Mouse (Mus musculus) forebrain, postnatal 0 days (tissue): ENCODE measurements around the gene Btnl2. TPM values are rescaled to one million over a fixed set of nuclear protein-coding genes. Genes with fewer than 3 reads are reported as not detected.

Experiments
- ATAC-seq: fragments of 200-750 bp; cut with Nextera tagmentation; 2 replicates; pipeline ENCODE4 v1.8.0; 2017; ENCODE audit warnings: mild to moderate bottlenecking, moderate library complexity
- DNase-seq: peaks from one replicate; pipeline ENCODE4 v3.0.0-alpha.2; 2015
- H3K27ac ChIP-seq: fragments of 300-500 bp; sonication (generic); 2 replicates; pipeline ENCODE4 v1.5.1; 2014; ENCODE audit warnings: low read depth, mild to moderate bottlenecking, antibody characterized with exemption, low read length, moderate library complexity, mixed read lengths
- H3K27me3 ChIP-seq: fragments of 300-500 bp; sonication (generic); 2 replicates; pipeline ENCODE4 v1.6.1; 2014; ENCODE audit warnings: mild to moderate bottlenecking, low read length, mixed read lengths; ENCODE audit not compliant: insufficient read depth
- H3K36me3 ChIP-seq: fragments of 300-500 bp; sonication (generic); 2 replicates; pipeline ENCODE4 v1.6.1; 2014; ENCODE audit warnings: mild to moderate bottlenecking, moderate library complexity; ENCODE audit not compliant: insufficient read depth
- H3K4me1 ChIP-seq: fragments of 300-500 bp; sonication (generic); 2 replicates; pipeline ENCODE4 v1.6.1; 2014; ENCODE audit warnings: antibody characterized with exemption; ENCODE audit not compliant: insufficient read depth
- H3K4me2 ChIP-seq: fragments of 300-500 bp; sonication (generic); 2 replicates; pipeline ENCODE4 v1.6.1; 2014; ENCODE audit warnings: low read depth, mild to moderate bottlenecking, moderate library complexity
- H3K4me3 ChIP-seq: fragments of 300-500 bp; sonication (generic); 2 replicates; pipeline ENCODE4 v1.5.1; 2014; ENCODE audit warnings: low read depth, low read length, mixed read lengths
- H3K9ac ChIP-seq: fragments of 300-500 bp; sonication (generic); 2 replicates; pipeline ENCODE4 v1.6.1; 2014; ENCODE audit warnings: mild to moderate bottlenecking
- H3K9me3 ChIP-seq: fragments of 300-500 bp; sonication (generic); 2 replicates; pipeline ENCODE4 v1.6.1; 2016; ENCODE audit warnings: low read length
- CTCF ChIP-seq: sonication (generic); IDR thresholded peaks from 2 replicates; pipeline ENCODE4 v1.5.1; 2016; ENCODE audit warnings: antibody characterized with exemption, control low read depth, low read depth
- WGBS: fragments of 180-500 bp; shearing (Covaris S2); extraction: QIAGEN DNeasy Blood & Tissue Kit; methylation state at CpG from one replicate; pipeline ENCODE4 v1.1.7; 2014; 5-methylcytosine and 5-hydroxymethylcytosine counted together
- polyA plus RNA-seq: library from polyadenylated mRNA; unstranded; fragments of >200 nt; fragmentation: Nextera tagmentation; extraction: Ambion mirVana; gene quantifications from 2 replicates; pipeline ENCODE4 v1.2.1, GENCODE M21; 2015
- total RNA-seq: library from RNA; depleted of rRNA; stranded (reverse); fragments of >200 nt; gene quantifications from 2 replicates; pipeline ENCODE4 v1.2.3, GENCODE M21; 2014

Gene Btnl2
- total and polyA plus RNA-seq, 2 experiments from 2014 or later = not detected

- H3K36me3 ChIP-seq = no peaks in the 10 kb centered on the region
- 83% methylated on average over 1 of the region's 1 CpGs for WGBS
- no peak for ATAC-seq
Measured at GRCm38 (mm10) chr17:34312185-34312584, 42.4 kb upstream of the Btnl2 start.

DNA sequence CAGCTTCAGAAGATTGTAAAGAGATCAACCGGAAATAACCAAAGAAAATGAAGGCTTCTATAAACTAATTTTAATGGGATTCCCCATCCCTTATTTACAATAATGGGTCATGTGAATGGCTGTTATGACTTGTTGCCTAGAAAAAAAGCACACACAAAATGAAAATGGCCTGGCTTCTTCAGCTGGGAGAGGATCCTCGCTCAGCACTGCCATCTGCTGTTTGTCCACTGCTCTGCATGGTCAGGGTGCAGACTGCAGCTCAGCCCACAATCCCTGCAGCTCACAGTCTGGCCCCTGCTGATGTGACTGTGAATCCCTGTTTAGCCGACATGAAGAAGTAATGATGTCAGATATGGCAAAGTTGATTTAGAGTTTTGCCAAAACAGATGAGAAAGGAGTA is 41.2 kb upstream of the Btnl2 start:
- DNase-seq = peak; percentile 81
- no peaks in the 10 kb centered on the region for H3K27me3 ChIP-seq
- no peak overlapping the region for H3K9ac ChIP-seq
- no peak overlapping the region for H3K4me2 ChIP-seq
- no peak overlapping the region for H3K27ac ChIP-seq
- peak; percentile 76 for ATAC-seq
- no peaks in the 10 kb centered on the region for H3K36me3 ChIP-seq
- 35% methylated on average over 3 of the region's 3 CpGs for WGBS
- peak; percentile 91 for TF ChIP-seq CTCF
- H3K4me3 ChIP-seq = no peak overlapping the region
- H3K9me3 ChIP-seq = no peaks in the 10 kb centered on the region
- H3K4me1 ChIP-seq = no peaks in the 10 kb centered on the region

More at GRCm38 (mm10) chr17:34312185-34312584, 42.4 kb upstream of the Btnl2 start:
- Histone ChIP-seq H3K27ac (no peak overlapping the region), H3K9ac (no peak overlapping the region), H3K27me3 (no peaks in the 10 kb centered on the region), H3K4me2 (no peak overlapping the region), H3K4me1 (no peaks in the 10 kb centered on the region), H3K4me3 (no peak overlapping the region), H3K9me3 (no peaks in the 10 kb centered on the region)
- no peak for TF ChIP-seq CTCF
- no peak for DNase-seq

DNA sequence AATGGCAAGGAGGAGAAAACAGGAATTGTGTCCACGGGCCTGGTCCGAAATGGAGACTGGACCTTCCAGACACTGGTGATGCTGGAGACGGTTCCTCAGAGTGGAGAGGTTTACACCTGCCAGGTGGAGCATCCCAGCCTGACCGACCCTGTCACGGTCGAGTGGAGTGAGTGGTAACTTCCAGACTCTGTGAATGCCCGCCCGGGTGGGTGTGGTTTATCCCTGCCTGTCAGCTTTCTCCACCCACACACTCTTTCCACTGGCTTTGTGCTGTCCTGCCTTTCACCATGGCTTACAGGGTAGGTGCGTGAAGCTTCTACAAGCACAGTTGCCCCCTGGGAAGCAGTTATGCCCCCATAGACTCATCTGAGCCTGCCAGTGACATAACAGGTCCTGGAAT is 40.3 kb upstream of the Btnl2 start:
- Histone ChIP-seq H3K27me3 (no peaks in the 10 kb centered on the region), H3K4me3 (no peak overlapping the region), H3K4me1 (no peaks in the 10 kb centered on the region), H3K27ac (no peak overlapping the region), H3K4me2 (no peak overlapping the region), H3K9me3 (no peaks in the 10 kb centered on the region), H3K36me3 (no peaks in the 10 kb centered on the region), H3K9ac (no peak overlapping the region)
- ATAC-seq (no peak), DNase-seq (no peak)
- no peak for TF ChIP-seq CTCF
- 73% methylated on average over 9 of the region's 9 CpGs for WGBS

GRCm38 (mm10) chr17:34315512-34315911 is 39.1 kb upstream of the Btnl2 start:
- TF ChIP-seq CTCF = no peak

GRCm38 (mm10) chr17:34316697-34317096 is 37.9 kb upstream of the Btnl2 start:
- WGBS = 72% methylated on average over 2 of the region's 2 CpGs
- H3K27me3 ChIP-seq = no peaks in the 10 kb centered on the region
- no peak overlapping the region for H3K27ac ChIP-seq
- no peak overlapping the region for H3K9ac ChIP-seq
- H3K4me3 ChIP-seq = no peak overlapping the region
- H3K4me1 ChIP-seq = no peaks in the 10 kb centered on the region
- no peak for TF ChIP-seq CTCF
- no peaks in the 10 kb centered on the region for H3K9me3 ChIP-seq
- DNase-seq (no peak), ATAC-seq (no peak)
- no peak overlapping the region for H3K4me2 ChIP-seq
- no peaks in the 10 kb centered on the region for H3K36me3 ChIP-seq

More at GRCm38 (mm10) chr17:34315512-34315911, 39.1 kb upstream of the Btnl2 start:
- ATAC-seq = no peak
- no peaks in the 10 kb centered on the region for H3K27me3 ChIP-seq
- no peak for DNase-seq
- H3K4me2 ChIP-seq = no peak overlapping the region
- 76% methylated on average over 1 of the region's 1 CpGs for WGBS
- no peaks in the 10 kb centered on the region for H3K36me3 ChIP-seq
- H3K4me1 ChIP-seq = no peaks in the 10 kb centered on the region
- H3K9ac ChIP-seq = no peak overlapping the region
- no peak overlapping the region for H3K27ac ChIP-seq
- H3K9me3 ChIP-seq = no peaks in the 10 kb centered on the region
- no peak overlapping the region for H3K4me3 ChIP-seq

DNA sequence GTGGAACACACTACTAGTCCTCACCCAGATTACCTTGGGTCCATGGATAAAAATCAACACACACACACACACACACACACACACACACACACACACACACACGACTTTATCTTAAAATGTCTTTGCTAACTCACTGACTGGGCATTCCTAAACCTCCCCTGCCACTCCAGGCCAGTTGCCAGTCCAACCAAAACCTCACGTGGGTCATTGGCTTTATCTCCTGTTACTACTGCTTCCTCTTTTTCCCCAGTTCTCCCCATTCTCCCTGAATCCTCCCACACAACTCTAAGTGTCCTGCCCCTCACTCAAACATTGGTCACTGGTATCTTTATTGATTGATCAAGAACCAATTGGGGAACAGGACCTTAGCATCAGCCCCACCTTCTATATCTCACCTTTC is 37.3 kb upstream of the Btnl2 start:
- no peak for TF ChIP-seq CTCF
- Histone ChIP-seq H3K4me3 (no peak overlapping the region), H3K9me3 (no peaks in the 10 kb centered on the region), H3K27me3 (no peaks in the 10 kb centered on the region), H3K4me1 (no peaks in the 10 kb centered on the region), H3K9ac (no peak overlapping the region), H3K36me3 (no peaks in the 10 kb centered on the region), H3K27ac (no peak overlapping the region), H3K4me2 (no peak overlapping the region)
- no peak for DNase-seq
- 49% methylated on average over 2 of the region's 2 CpGs for WGBS
- no peak for ATAC-seq

GRCm38 (mm10) chr17:34325436-34325835 is 29.2 kb upstream of the Btnl2 start, which contains the start of gene H2-Eb2:
Gene H2-Eb2, plus strand, starts transcription at chr17:34325665.
- Histone ChIP-seq H3K4me1 (no peaks in the 10 kb centered on the region), H3K4me3 (no peak within 1 kb of the TSS), H3K4me2 (no peak within 1 kb of the TSS), H3K27ac (no peak within 1 kb of the TSS), H3K9ac (no peak within 1 kb of the TSS), H3K9me3 (no peaks in the 10 kb centered on the region), H3K27me3 (no peaks in the 10 kb centered on the region), H3K36me3 (no peaks in the 10 kb centered on the region)
- no peak for ATAC-seq
- no peak for DNase-seq
- WGBS = 52% methylated on average over 4 of the region's 4 CpGs
- TF ChIP-seq CTCF = no peak
